8 mouse cellular contexts compared by ENCODE assay signal in genomic region chr5:112597876-112598275, GRCm38 (mm10). TPM values are rescaled to one million over a fixed set of nuclear protein-coding genes. Genes with fewer than 3 reads are reported as not detected.
DNase-seq lines count a peak whose midpoint lies in the region; ATAC-seq and TF ChIP-seq lines count a peak whose summit lies in the region.

No protein-coding gene starts in this region.

- intact Hi-C loops in left cerebral cortex, postnatal 10 days (cut with DNase I) = no loop called here

- H3K27me3 ChIP-seq in stomach, postnatal 0 days (ENCODE audit: control insufficient read depth, insufficient read depth, low read length) = no peaks in the 10 kb centered on the region

- no peaks in the 10 kb centered on the region for H3K4me1 ChIP-seq in stomach, postnatal 0 days (replicated peaks; ENCODE audit: control insufficient read depth, insufficient read depth)

- H3K9ac ChIP-seq in stomach, postnatal 0 days (ENCODE audit: low read length) = no peak overlapping the region

- TF ChIP-seq EP300 in stomach, postnatal 0 days (optimal IDR thresholded peaks at IDR 0.05) = no peak

- H3K4me2 ChIP-seq in stomach, postnatal 0 days (replicated peaks; ENCODE audit: low read depth) = no peak overlapping the region

- 79% methylated on average over 6 of the region's 6 CpGs for WGBS in stomach, postnatal 0 days

- no peaks in the 10 kb centered on the region for H3K36me3 ChIP-seq in stomach, postnatal 0 days (ENCODE audit: control insufficient read depth, insufficient read depth, low read length)

- no peak overlapping the region for H3K4me3 ChIP-seq in stomach, postnatal 0 days (ENCODE audit: low read depth, low read length)

- peak; percentile 52 for DNase-seq in layer of hippocampus, adult 11-12 months (ENCODE audit: low spot score)
- no peak for DNase-seq in layer of hippocampus, adult 9-10 months (ENCODE audit: low spot score)
- peak; percentile 98 for DNase-seq in cerebellum, adult 11-12 months
- DNase-seq in frontal cortex, postnatal 14 days (ENCODE audit: low spot score in 2 of 2) = peak; percentile 37 to 40
- peak; percentile 65 to 67 for DNase-seq in left cerebral cortex, postnatal 10 days (ENCODE audit: extremely low spot score in 1 of 2, low spot score in 2 of 2)
- DNase-seq in urinary bladder, postnatal 10 days (ENCODE audit: low spot score) = no peak
- no peak for DNase-seq in embryo, embryonic 9.5 days (ENCODE audit: extremely low spot score)
- no peak for DNase-seq in stomach, postnatal 0 days (ENCODE audit: low spot score)

- TF ChIP-seq CTCF in stomach, postnatal 0 days (IDR thresholded peaks at IDR 0.05; ENCODE audit: low read depth) = no peak

- ATAC-seq in stomach, postnatal 0 days (ENCODE audit: low FRiP score, low TSS enrichment) = no peak

- no peaks in the 10 kb centered on the region for H3K9me3 ChIP-seq in stomach, postnatal 0 days (ENCODE audit: control insufficient read depth, low read length)

- no peak overlapping the region for H3K27ac ChIP-seq in stomach, postnatal 0 days (replicated peaks)

RNA-seq across cellular contexts. Expression of gene Sez6l, which starts 20.9 kb away (rescaled TPM):
- 100 to 1,000 TPM; 158 to 163 TPM for total RNA-seq in left cerebral cortex, postnatal 10 days (2021)
- 0.42 and 0.47 TPM in 2 replicates for polyA plus RNA-seq in stomach, postnatal 0 days (2015; fragmentation: Nextera tagmentation; extraction: Ambion mirVana)

Comparison
In these comparisons a context has a peak if more than half of its experiments do, and no peak if none do; other contexts are left out.
1. DNase-seq: peak in layer of hippocampus, adult 11-12 months (single experiment), cerebellum, adult 11-12 months (single experiment), frontal cortex, postnatal 14 days (2 of 2) and left cerebral cortex, postnatal 10 days (2 of 2); none in layer of hippocampus, adult 9-10 months (single experiment), urinary bladder, postnatal 10 days (single experiment), embryo, embryonic 9.5 days (single experiment) and stomach, postnatal 0 days (single experiment).